Mouse (Mus musculus): ENCODE data around the gene Ncam1. TPM values are rescaled to one million over a fixed set of nuclear protein-coding genes. Genes with fewer than 3 reads are reported as not detected.

Ncam1 gene
- total RNA-seq (2014; fragmentation: Nextera tagmentation) = 2.1 TPM in 1 of 2 replicates, not detected in the other
- total RNA-seq (2017) = 0.05 and 0.06 TPM in 2 replicates
- polyA plus RNA-seq (2012) = not detected in 2 replicates

GRCm38 (mm10) chr9:49798806-49799205 is at the start of gene Ncam1:
Gene Ncam1 (minus strand): TSS chr9:49798925.
- H3K4me3 ChIP-seq (ENCODE audit: low read depth, low read length) = no peak within 1 kb of the TSS
- no peaks in the 10 kb centered on the region for H3K36me3 ChIP-seq (replicated peaks)
- H3K9me3 ChIP-seq (replicated peaks) = peaks cover 26% of the 10 kb centered on the region
- no peak for DNase-seq (ENCODE audit: low spot score)
- H3K4me1 ChIP-seq (ENCODE audit: insufficient read depth, low read depth, low read length) = no peaks in the 10 kb centered on the region
- no peak for ATAC-seq (ENCODE audit: extremely low read depth, insufficient number of reproducible peaks, low FRiP score, poor library complexity, severe bottlenecking)
- no peaks in the 10 kb centered on the region for H3K27me3 ChIP-seq (ENCODE audit: insufficient read depth, low read length)
- no peak for TF ChIP-seq CTCF (IDR thresholded peaks at IDR 0.05; ENCODE audit: low read depth, low read length)
- TF ChIP-seq GATA2 (IDR thresholded peaks at IDR 0.05; ENCODE audit: borderline replicate concordance, low read depth, low read length) = no peak
- no peak for TF ChIP-seq GATA1 (IDR thresholded peaks at IDR 0.05; ENCODE audit: borderline replicate concordance, low read length)
- no peak for TF ChIP-seq POLR2AphosphoS5 (IDR thresholded peaks at IDR 0.05; ENCODE audit: insufficient replicate concordance, low read depth, low read length)
- no peak for TF ChIP-seq TAL1 (conservative IDR thresholded peaks at IDR 0.05; ENCODE audit: low read depth, low read length)

GRCm38 (mm10) chr9:49834013-49834412 is 35.3 kb upstream of the Ncam1 start:
- no peak for ATAC-seq (ENCODE audit: extremely low read depth, insufficient number of reproducible peaks, low FRiP score, poor library complexity, severe bottlenecking)
- Histone ChIP-seq H3K36me3 (replicated peaks) (no peaks in the 10 kb centered on the region), H3K27me3 (ENCODE audit: insufficient read depth, low read length) (no peaks in the 10 kb centered on the region), H3K4me1 (ENCODE audit: insufficient read depth, low read depth, low read length) (no peaks in the 10 kb centered on the region), H3K9me3 (replicated peaks) (peaks cover 12% of the 10 kb centered on the region), H3K4me3 (ENCODE audit: low read depth, low read length) (no peak overlapping the region)
- DNase-seq (ENCODE audit: low spot score) = no peak
- TF ChIP-seq CTCF (IDR thresholded peaks at IDR 0.05; ENCODE audit: low read depth, low read length) (no peak), GATA1 (IDR thresholded peaks at IDR 0.05; ENCODE audit: borderline replicate concordance, low read length) (no peak), TAL1 (conservative IDR thresholded peaks at IDR 0.05; ENCODE audit: low read depth, low read length) (no peak), GATA2 (IDR thresholded peaks at IDR 0.05; ENCODE audit: borderline replicate concordance, low read depth, low read length) (no peak), POLR2AphosphoS5 (IDR thresholded peaks at IDR 0.05; ENCODE audit: insufficient replicate concordance, low read depth, low read length) (no peak)

- no peak for ATAC-seq (ENCODE audit: extremely low read depth, insufficient number of reproducible peaks, low FRiP score, poor library complexity, severe bottlenecking)
- TF ChIP-seq GATA1 (IDR thresholded peaks at IDR 0.05; ENCODE audit: borderline replicate concordance, low read length) (no peak), GATA2 (IDR thresholded peaks at IDR 0.05; ENCODE audit: borderline replicate concordance, low read depth, low read length) (no peak), POLR2AphosphoS5 (IDR thresholded peaks at IDR 0.05; ENCODE audit: insufficient replicate concordance, low read depth, low read length) (no peak), CTCF (IDR thresholded peaks at IDR 0.05; ENCODE audit: low read depth, low read length) (no peak), TAL1 (conservative IDR thresholded peaks at IDR 0.05; ENCODE audit: low read depth, low read length) (no peak)
- H3K4me3 ChIP-seq (ENCODE audit: low read depth, low read length) = no peak overlapping the region
- H3K27me3 ChIP-seq (ENCODE audit: insufficient read depth, low read length) = no peaks in the 10 kb centered on the region
- no peak for DNase-seq (ENCODE audit: low spot score)
- H3K36me3 ChIP-seq (replicated peaks) = no peaks in the 10 kb centered on the region
- peaks cover 7% of the 10 kb centered on the region for H3K9me3 ChIP-seq (replicated peaks)
- no peaks in the 10 kb centered on the region for H3K4me1 ChIP-seq (ENCODE audit: insufficient read depth, low read depth, low read length)
Observed at GRCm38 (mm10) chr9:49827671-49828070, 28.9 kb upstream of the Ncam1 start.

GRCm38 (mm10) chr9:49816115-49816650 is 17.5 kb upstream of the Ncam1 start:
- no peak for ATAC-seq (ENCODE audit: extremely low read depth, insufficient number of reproducible peaks, low FRiP score, poor library complexity, severe bottlenecking)
- Histone ChIP-seq H3K4me1 (ENCODE audit: insufficient read depth, low read depth, low read length) (no peaks in the 10 kb centered on the region), H3K36me3 (replicated peaks) (no peaks in the 10 kb centered on the region), H3K4me3 (ENCODE audit: low read depth, low read length) (no peak overlapping the region), H3K27me3 (ENCODE audit: insufficient read depth, low read length) (no peaks in the 10 kb centered on the region), H3K9me3 (replicated peaks) (peaks cover 14% of the 10 kb centered on the region)
- no peak for TF ChIP-seq POLR2AphosphoS5 (IDR thresholded peaks at IDR 0.05; ENCODE audit: insufficient replicate concordance, low read depth, low read length)
- no peak for TF ChIP-seq GATA2 (IDR thresholded peaks at IDR 0.05; ENCODE audit: borderline replicate concordance, low read depth, low read length)
- TF ChIP-seq GATA1 (IDR thresholded peaks at IDR 0.05; ENCODE audit: borderline replicate concordance, low read length) = no peak
- no peak for TF ChIP-seq CTCF (IDR thresholded peaks at IDR 0.05; ENCODE audit: low read depth, low read length)
- no peak for TF ChIP-seq TAL1 (conservative IDR thresholded peaks at IDR 0.05; ENCODE audit: low read depth, low read length)
- DNase-seq (ENCODE audit: low spot score) = no peak

- Histone ChIP-seq H3K27me3 (ENCODE audit: insufficient read depth, low read length) (no peaks in the 10 kb centered on the region), H3K4me3 (ENCODE audit: low read depth, low read length) (no peak overlapping the region), H3K9me3 (replicated peaks) (peaks cover 14% of the 10 kb centered on the region), H3K36me3 (replicated peaks) (no peaks in the 10 kb centered on the region), H3K4me1 (ENCODE audit: insufficient read depth, low read depth, low read length) (no peaks in the 10 kb centered on the region)
- no peak for DNase-seq (ENCODE audit: low spot score)
- no peak for ATAC-seq (ENCODE audit: extremely low read depth, insufficient number of reproducible peaks, low FRiP score, poor library complexity, severe bottlenecking)
- TF ChIP-seq POLR2AphosphoS5 (IDR thresholded peaks at IDR 0.05; ENCODE audit: insufficient replicate concordance, low read depth, low read length) = no peak
- no peak for TF ChIP-seq TAL1 (conservative IDR thresholded peaks at IDR 0.05; ENCODE audit: low read depth, low read length)
- no peak for TF ChIP-seq CTCF (IDR thresholded peaks at IDR 0.05; ENCODE audit: low read depth, low read length)
Observed at GRCm38 (mm10) chr9:49814442-49814841, 15.7 kb upstream of the Ncam1 start.

GRCm38 (mm10) chr9:49803222-49803621 is 4.5 kb upstream of the Ncam1 start:
- no peaks in the 10 kb centered on the region for H3K4me1 ChIP-seq (ENCODE audit: insufficient read depth, low read depth, low read length)
- peaks cover 10% of the 10 kb centered on the region for H3K9me3 ChIP-seq (replicated peaks)
- H3K4me3 ChIP-seq (ENCODE audit: low read depth, low read length) = no peak overlapping the region
- TF ChIP-seq CTCF (IDR thresholded peaks at IDR 0.05; ENCODE audit: low read depth, low read length) (no peak), GATA1 (IDR thresholded peaks at IDR 0.05; ENCODE audit: borderline replicate concordance, low read length) (no peak), GATA2 (IDR thresholded peaks at IDR 0.05; ENCODE audit: borderline replicate concordance, low read depth, low read length) (no peak), POLR2AphosphoS5 (IDR thresholded peaks at IDR 0.05; ENCODE audit: insufficient replicate concordance, low read depth, low read length) (no peak), TAL1 (conservative IDR thresholded peaks at IDR 0.05; ENCODE audit: low read depth, low read length) (no peak)
- DNase-seq (ENCODE audit: low spot score) (no peak), ATAC-seq (ENCODE audit: extremely low read depth, insufficient number of reproducible peaks, low FRiP score, poor library complexity, severe bottlenecking) (no peak)
- H3K27me3 ChIP-seq (ENCODE audit: insufficient read depth, low read length) = no peaks in the 10 kb centered on the region
- no peaks in the 10 kb centered on the region for H3K36me3 ChIP-seq (replicated peaks)
